Mouse (Mus musculus): ENCODE measurements around the gene Mrps18c.

Gene Mrps18c

GRCm38 (mm10) chr5:100822826-100823225 is 24.4 kb downstream of the Mrps18c start:
- in situ Hi-C loops (cut with MboI; ENCODE audit: low sequenced_read_pairs): loop anchor here (5.0 kb wide), 1 partner anchor 89 kb away; no protein-coding TSS in a partner anchor

- in situ Hi-C loops (cut with MboI; ENCODE audit: low sequenced_read_pairs): no loop called here
These were observed 27.5 kb downstream of the Mrps18c start for GRCm38 (mm10) chr5:100825975-100826374.

- in situ Hi-C loops (cut with MboI; ENCODE audit: low sequenced_read_pairs): no loop called here
These were observed 28.1 kb downstream of the Mrps18c start for GRCm38 (mm10) chr5:100826531-100826930.

- in situ Hi-C loops (cut with MboI; ENCODE audit: low sequenced_read_pairs): no loop called here
These were observed 30.3 kb downstream of the Mrps18c start for GRCm38 (mm10) chr5:100828701-100829100.

GRCm38 (mm10) chr5:100832680-100833079 is 34.3 kb downstream of the Mrps18c start:
- in situ Hi-C loops (cut with MboI; ENCODE audit: low sequenced_read_pairs): no loop called here

GRCm38 (mm10) chr5:100833841-100834240 is 35.4 kb downstream of the Mrps18c start:
- in situ Hi-C loops (cut with MboI; ENCODE audit: low sequenced_read_pairs): no loop called here

- in situ Hi-C loops (cut with MboI; ENCODE audit: low sequenced_read_pairs): no loop called here
These were observed 37.6 kb downstream of the Mrps18c start for GRCm38 (mm10) chr5:100835862-100836538.

GRCm38 (mm10) chr5:100837907-100838306 is 39.5 kb downstream of the Mrps18c start:
- in situ Hi-C loops (cut with MboI; ENCODE audit: low sequenced_read_pairs): no loop called here

GRCm38 (mm10) chr5:100844485-100844884 is 46.1 kb downstream of the Mrps18c start:
- in situ Hi-C loops (cut with MboI; ENCODE audit: low sequenced_read_pairs): no loop called here

GRCm38 (mm10) chr5:100845485-100845847 is 47.0 kb downstream of the Mrps18c start, which contains the start of gene Gpat3:
Gene Gpat3, plus strand, starts transcription at chr5:100845713.
- in situ Hi-C loops (cut with MboI; ENCODE audit: low sequenced_read_pairs): no loop called here

GRCm38 (mm10) chr5:100845848-100846598 is 47.6 kb downstream of the Mrps18c start:
- in situ Hi-C loops (cut with MboI; ENCODE audit: low sequenced_read_pairs): no loop called here

- in situ Hi-C loops (cut with MboI; ENCODE audit: low sequenced_read_pairs): no loop called here
These were observed 48.1 kb downstream of the Mrps18c start for GRCm38 (mm10) chr5:100846599-100846920.

GRCm38 (mm10) chr5:100847143-100847542 is 48.7 kb downstream of the Mrps18c start:
- in situ Hi-C loops (cut with MboI; ENCODE audit: low sequenced_read_pairs): no loop called here

GRCm38 (mm10) chr5:100853963-100854362 is 55.5 kb downstream of the Mrps18c start:
- in situ Hi-C loops (cut with MboI; ENCODE audit: low sequenced_read_pairs): no loop called here

All from CH12F3 (cell line).